In genomic region chr10:31331225-31331775, GRCm38 (mm10) we compare ENCODE assay signal across 8 mouse cellular contexts. TPM values are rescaled to one million over a fixed set of nuclear protein-coding genes. Genes with fewer than 3 reads are reported as not detected.
A peak's percentile ranks its signal among the peaks of the same experiment; 100 is the strongest.
DNase-seq lines count a peak whose midpoint lies in the region; ATAC-seq lines count a peak whose summit lies in the region.

No protein-coding gene starts in this region.

- peak; percentile 50 to 55 for DNase-seq in heart, postnatal 10 days
- DNase-seq in heart, postnatal 25 days (ENCODE audit: low spot score), result no peak
- DNase-seq in urinary bladder, postnatal 14 days (ENCODE audit: low spot score), result peak; percentile 24
- DNase-seq in urinary bladder, postnatal 10 days (ENCODE audit: low spot score), result no peak
- DNase-seq in heart, postnatal 4 days, result peak; percentile 67
- no peak for DNase-seq in liver
- no peak for DNase-seq in left cerebral cortex, adult 18-20 months (ENCODE audit: low spot score in 2 of 2)

- intact Hi-C loops in heart, postnatal 10 days (cut with DNase I), result no loop called here
- intact Hi-C loops in heart, postnatal 25 days (cut with DNase I), result no loop called here

- no peak for ATAC-seq in inflammation-experienced regulatory T-cells, adult 6 months

RNA-seq across cellular contexts. Expression of gene Hddc2, which starts 18.1 kb away (rescaled TPM):
- total RNA-seq in heart, postnatal 10 days (2021), result 10 to 100 TPM; 16.0 to 17.3 TPM
- 1 to 10 TPM; 7.7 to 8.1 TPM for total RNA-seq in heart, postnatal 25 days (2021)
- 10 to 100 TPM; 26.0 to 28.6 TPM for total RNA-seq in heart, postnatal 4 days (2021)
- polyA plus RNA-seq in inflammation-experienced regulatory T-cells, adult 6 months (2017; shearing (Covaris generic)), result 10 to 100 TPM; 80.5 to 93.6 (median 80.6) TPM
- 10 to 100 TPM; 15.1 to 20.5 TPM for total RNA-seq in left cerebral cortex, adult 18-20 months (2021)

Comparison
In these comparisons a context has a peak if more than half of its experiments do, and no peak if none do; other contexts are left out.
1. DNase-seq: peak in heart, postnatal 10 days (2 of 2), urinary bladder, postnatal 14 days (single experiment) and heart, postnatal 4 days (single experiment); none in heart, postnatal 25 days (single experiment), urinary bladder, postnatal 10 days (single experiment), liver (single experiment) and left cerebral cortex, adult 18-20 months (0 of 2).